Comparison of ENCODE assay signal across 13 mouse cellular contexts in the genomic region with DNA sequence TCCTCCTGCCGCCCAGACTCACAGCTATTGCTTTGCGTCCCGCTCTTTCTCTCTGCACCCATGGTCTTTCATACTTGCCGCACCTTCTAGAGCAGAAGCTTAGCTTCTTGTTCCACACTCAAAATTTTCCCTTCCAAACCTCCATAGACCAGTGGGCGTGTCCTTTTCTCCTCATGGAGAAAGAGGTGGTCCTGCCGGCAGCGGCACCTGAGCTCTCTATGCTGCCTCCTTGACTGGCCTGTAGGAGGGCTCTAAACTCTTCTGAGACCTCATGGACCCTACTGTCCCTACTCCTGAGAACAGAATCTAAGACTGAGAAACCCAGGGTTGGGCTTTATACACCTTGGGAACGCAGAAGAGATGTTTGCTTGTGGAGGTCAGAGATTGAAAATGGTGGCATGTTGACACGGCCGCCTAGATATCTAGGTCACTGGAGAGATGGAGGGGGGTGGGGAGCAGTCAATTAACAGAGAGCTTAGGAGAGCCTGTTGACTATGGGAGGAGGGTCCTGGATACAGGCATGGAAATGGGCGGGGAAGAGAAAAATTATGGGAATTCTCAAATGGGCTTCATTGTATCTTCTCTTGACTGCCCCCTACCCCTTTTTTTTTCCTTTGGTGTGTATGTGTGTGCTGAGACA. TPM values are rescaled to one million over a fixed set of nuclear protein-coding genes. Genes with fewer than 3 reads are reported as not detected.
DNase-seq lines count a peak whose midpoint lies in the region; ATAC-seq and TF ChIP-seq lines count a peak whose summit lies in the region.
"Had no signal": no experiment of that assay in that cellular context is flagged by ENCODE, and none has a peak within 500 bp of the region (broad histone marks: within the 10 kb centered on the region; RNA-seq: fewer than 3 reads in every experiment).

No protein-coding gene starts in this region.

- H3K4me3 ChIP-seq in kidney, adult 2 months (ENCODE audit: insufficient read depth, low read depth, low read length): no peak overlapping the region
- H3K4me3 ChIP-seq in E14TG2a.4 (replicated peaks; ENCODE audit: low read length): peak overlapping the region; percentile 77
- no peak overlapping the region for H3K4me3 ChIP-seq in liver, embryonic 15.5 days (replicated peaks)

- no peak for DNase-seq in kidney, adult 2 months
- no peak for DNase-seq in kidney, postnatal 14 days
- peak; percentile 84 for DNase-seq in R1 (ENCODE audit: low read depth, low spot score)
- no peak for DNase-seq in left cerebral cortex, postnatal 14 days (ENCODE audit: low spot score in 2 of 2)
- DNase-seq: thymus, postnatal 14 days had no signal

- H3K36me3 ChIP-seq in kidney, adult 2 months (ENCODE audit: control insufficient read depth, insufficient read depth, low read length): no peaks in the 10 kb centered on the region
- H3K36me3 ChIP-seq in E14TG2a.4 (ENCODE audit: insufficient read depth, low read length): peaks cover 5% of the 10 kb centered on the region; the same call in 1 of the 2 replicates
- H3K36me3 ChIP-seq in liver, embryonic 15.5 days (replicated peaks): no peaks in the 10 kb centered on the region

- WGBS in kidney, adult 2 months: 87% methylated on average over 11 of the region's 11 CpGs
- 68% methylated on average over 11 of the region's 11 CpGs for WGBS in liver, embryonic 15.5 days (ENCODE audit: insufficient replicate concordance)

- peaks cover 45% of the 10 kb centered on the region for H3K4me1 ChIP-seq in kidney, adult 2 months (ENCODE audit: control insufficient read depth, insufficient read depth, low read length)
- peaks cover 92% of the 10 kb centered on the region for H3K4me1 ChIP-seq in E14TG2a.4 (replicated peaks; ENCODE audit: low read depth, low read length)
- peaks cover 52% of the 10 kb centered on the region for H3K4me1 ChIP-seq in liver, embryonic 15.5 days (replicated peaks)

- H3K9me3 ChIP-seq in E14TG2a.4 (ENCODE audit: low read length): no peaks in the 10 kb centered on the region
- H3K9me3 ChIP-seq in liver, embryonic 15.5 days (replicated peaks): no peaks in the 10 kb centered on the region

- H3K9ac ChIP-seq in liver, embryonic 15.5 days: no peak overlapping the region
- H3K9ac ChIP-seq: hindbrain, embryonic 14.5 days had no signal

- intact Hi-C loops in left cerebral cortex, postnatal 14 days (cut with DNase I): no loop called here

- H3K4me2 ChIP-seq in liver, embryonic 15.5 days: no peak overlapping the region
- H3K4me2 ChIP-seq: hindbrain, embryonic 14.5 days had no signal

- H3K27me3 ChIP-seq in kidney, adult 2 months (replicated peaks; ENCODE audit: control insufficient read depth, insufficient read depth, low read length): no peaks in the 10 kb centered on the region
- no peaks in the 10 kb centered on the region for H3K27me3 ChIP-seq in E14TG2a.4 (ENCODE audit: insufficient read depth, low read length)
- no peaks in the 10 kb centered on the region for H3K27me3 ChIP-seq in liver, embryonic 15.5 days

- ATAC-seq in liver, embryonic 15.5 days (ENCODE audit: insufficient read depth): no peak
- no peak for ATAC-seq in megakaryocyte-erythroid progenitor cell, adult 5-6 weeks (replicated peaks; ENCODE audit: low FRiP score, low TSS enrichment, poor library complexity, severe bottlenecking)

- TF ChIP-seq CTCF in kidney, adult 2 months (conservative IDR thresholded peaks at IDR 0.05; ENCODE audit: insufficient read depth, insufficient read length, low read depth, low read length): no peak
- TF ChIP-seq CTCF in E14TG2a.4 (conservative IDR thresholded peaks at IDR 0.05; ENCODE audit: low read length): no peak

- TF ChIP-seq POLR2A in kidney, adult 2 months (IDR thresholded peaks at IDR 0.05; ENCODE audit: low read depth, low read length): no peak

- H3K27ac ChIP-seq in kidney, adult 2 months (ENCODE audit: insufficient read depth, low read depth, low read length): peak overlapping the region; percentile 57; the same call in 1 of the 2 replicates
- H3K27ac ChIP-seq in liver, embryonic 15.5 days (replicated peaks): 0 out of 2 replicates have a peak overlapping the region, but pooled peaks have one; percentile 10
- H3K27ac ChIP-seq: hindbrain, embryonic 14.5 days had no signal

RNA-seq across cellular contexts. Expression of gene Gm16253, which starts 6.7 kb away (rescaled TPM):
- polyA plus RNA-seq in kidney, adult 2 months (2012; rRNA removed): 0.20 TPM in 1 of 2 replicates, not detected in the other
- polyA plus RNA-seq in liver, embryonic 15.5 days (2015; fragmentation: Nextera tagmentation; extraction: Ambion mirVana): 0.17 and 0.23 TPM in 2 replicates
- not detected for total RNA-seq in left cerebral cortex, postnatal 14 days (2021)
- not detected in 2 replicates for total RNA-seq in megakaryocyte-erythroid progenitor cell, adult 5-6 weeks (2014; fragmentation: Nextera tagmentation)
- total RNA-seq in megakaryocyte-erythroid progenitor cell, adult 5-6 weeks (2017): not detected in 2 replicates
- total RNA-seq: layer of hippocampus, postnatal 25 days; neutrophil, adult 5-6 weeks had no signal
- polyA plus RNA-seq: cortical plate, adult 2 months had no signal

RNA-seq across cellular contexts. Expression of gene Txnip, which starts 12.3 kb away (rescaled TPM):
- 514 and 518 TPM in 2 replicates for polyA plus RNA-seq in kidney, adult 2 months (2012; rRNA removed)
- 42.8 and 46.8 TPM in 2 replicates for polyA plus RNA-seq in liver, embryonic 15.5 days (2015; fragmentation: Nextera tagmentation; extraction: Ambion mirVana)
- 10 to 100 TPM; 26.9 to 36.8 TPM for total RNA-seq in left cerebral cortex, postnatal 14 days (2021)
- total RNA-seq in megakaryocyte-erythroid progenitor cell, adult 5-6 weeks (2014; fragmentation: Nextera tagmentation): 257 and 274 TPM in 2 replicates
- total RNA-seq in megakaryocyte-erythroid progenitor cell, adult 5-6 weeks (2017): 121 and 224 TPM in 2 replicates

RNA-seq across cellular contexts. Expression of gene Polr3gl, which starts 23.9 kb away (rescaled TPM):
- 14.5 and 15.3 TPM in 2 replicates for polyA plus RNA-seq in kidney, adult 2 months (2012; rRNA removed)
- 10.9 and 11.7 TPM in 2 replicates for polyA plus RNA-seq in liver, embryonic 15.5 days (2015; fragmentation: Nextera tagmentation; extraction: Ambion mirVana)
- 10 to 100 TPM; 26.6 to 29.7 TPM for total RNA-seq in left cerebral cortex, postnatal 14 days (2021)
- total RNA-seq in megakaryocyte-erythroid progenitor cell, adult 5-6 weeks (2014; fragmentation: Nextera tagmentation): 18.4 and 38.1 TPM in 2 replicates
- total RNA-seq in megakaryocyte-erythroid progenitor cell, adult 5-6 weeks (2017): 56.0 and 72.8 TPM in 2 replicates

RNA-seq across cellular contexts. Expression of gene Ankrd34a, which starts 26.4 kb away (rescaled TPM):
- polyA plus RNA-seq in kidney, adult 2 months (2012; rRNA removed): 0.23 and 0.38 TPM in 2 replicates
- 0.12 and 0.15 TPM in 2 replicates for polyA plus RNA-seq in liver, embryonic 15.5 days (2015; fragmentation: Nextera tagmentation; extraction: Ambion mirVana)
- 10 to 100 TPM; 69.9 to 72.6 TPM for total RNA-seq in left cerebral cortex, postnatal 14 days (2021)
- total RNA-seq in megakaryocyte-erythroid progenitor cell, adult 5-6 weeks (2014; fragmentation: Nextera tagmentation): not detected in 2 replicates
- not detected in 2 replicates for total RNA-seq in megakaryocyte-erythroid progenitor cell, adult 5-6 weeks (2017)
- total RNA-seq: neutrophil, adult 5-6 weeks had no signal
- polyA plus RNA-seq: CD4-positive, CD25-positive, alpha-beta regulatory T cell, adult 4 months had no signal

RNA-seq across cellular contexts. Expression of gene Lix1l, which starts 30.9 kb away (rescaled TPM):
- polyA plus RNA-seq in kidney, adult 2 months (2012; rRNA removed): 7.7 and 9.6 TPM in 2 replicates
- polyA plus RNA-seq in liver, embryonic 15.5 days (2015; fragmentation: Nextera tagmentation; extraction: Ambion mirVana): 0.47 and 0.64 TPM in 2 replicates
- total RNA-seq in left cerebral cortex, postnatal 14 days (2021): 10 to 100 TPM; 22.1 to 24.8 TPM
- 0.25 and 0.72 TPM in 2 replicates for total RNA-seq in megakaryocyte-erythroid progenitor cell, adult 5-6 weeks (2014; fragmentation: Nextera tagmentation)
- 0.72 and 0.94 TPM in 2 replicates for total RNA-seq in megakaryocyte-erythroid progenitor cell, adult 5-6 weeks (2017)
